Mouse (Mus musculus) ES-Bruce4 (cell line): ENCODE measurements around the gene Rassf7.

Experiments
- CTCF ChIP-seq: IDR thresholded peaks from one replicate; pipeline ENCODE4 v1.8.1; 2011; ENCODE audit warnings: low read depth, low read length
- EP300 ChIP-seq: IDR thresholded peaks from 2 replicates; pipeline ENCODE4 v1.6.1; 2011; ENCODE audit warnings: low read depth, low read length; ENCODE audit not compliant: insufficient read depth
- POLR2A ChIP-seq: IDR thresholded peaks from one replicate; pipeline ENCODE4 v1.8.1; 2011; ENCODE audit warnings: low read length; ENCODE audit not compliant: insufficient read depth

- no peak for TF ChIP-seq EP300
- no peak for TF ChIP-seq CTCF
- TF ChIP-seq POLR2A: no peak
Measured at GRCm38 (mm10) chr7:141213133-141213532, 2.5 kb upstream of the Rassf7 start.
